ENCODE assay signal across 7 mouse cellular contexts in the genomic region with DNA sequence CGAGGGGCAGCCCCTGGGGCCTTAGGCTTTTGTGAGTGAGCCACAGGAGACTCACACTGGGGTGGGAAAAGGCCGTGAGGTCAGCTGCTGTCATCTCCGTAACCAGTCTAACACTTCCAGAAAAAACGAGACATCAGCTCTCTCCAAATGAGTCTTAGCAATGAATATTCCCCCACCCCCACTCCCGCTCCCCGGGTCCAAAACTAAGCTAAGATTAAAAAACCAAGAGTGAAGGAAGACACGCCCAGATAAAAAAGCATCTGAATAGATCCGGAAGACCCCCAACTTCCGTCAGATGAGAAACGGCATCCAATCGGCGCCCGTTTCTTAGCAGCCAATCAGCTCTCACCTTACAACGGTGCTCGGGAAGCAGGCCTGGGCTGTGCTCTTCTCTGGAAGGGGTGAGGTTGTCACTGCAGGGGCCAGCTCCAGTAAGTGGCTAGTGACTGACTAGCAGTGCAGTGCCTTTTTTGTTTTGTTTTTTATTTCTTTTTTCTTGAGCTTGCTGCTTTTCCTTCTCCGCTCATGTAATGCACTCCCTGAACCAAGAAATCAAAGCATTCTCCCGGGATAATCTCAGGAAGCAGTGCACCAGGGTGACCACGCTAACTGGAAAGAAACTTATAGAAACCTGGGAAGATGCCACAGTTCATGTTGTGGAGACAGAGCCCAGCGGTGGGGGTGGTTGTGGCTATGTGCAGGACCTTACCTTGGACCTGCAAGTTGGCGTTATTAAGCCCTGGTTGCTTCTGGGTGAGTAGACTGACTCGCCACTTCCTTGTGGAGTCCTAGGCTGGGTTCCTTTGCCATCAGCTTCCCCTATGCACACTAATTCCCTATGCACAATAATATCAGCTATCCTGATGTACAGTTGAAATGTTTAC. TPM values are rescaled to one million over a fixed set of nuclear protein-coding genes. Genes with fewer than 3 reads are reported as not detected.
DNase-seq lines count a peak whose midpoint lies in the region; ATAC-seq lines count a peak whose summit lies in the region.

A gene (plus strand): TSS at position 192 of the 884 bp plus-strand sequence.
A gene (plus strand): TSS at position 383 of the 884 bp plus-strand sequence.

- peak within 1 kb of the TSS; percentile 70 for H3K4me3 ChIP-seq in embryonic facial prominence, embryonic 10.5 days
- H3K4me3 ChIP-seq in limb, embryonic 11.5 days (ENCODE audit: low read depth, low read length), result peak within 1 kb of the TSS; percentile 46
- peak within 1 kb of the TSS; percentile 51 for H3K4me3 ChIP-seq in midbrain, embryonic 14.5 days (replicated peaks; ENCODE audit: low read depth, low read length)

- DNase-seq in adrenal gland, postnatal 10 days, result peak; percentile 97
- peak; percentile 90 for DNase-seq in embryonic facial prominence, embryonic 10.5 days (ENCODE audit: low spot score)
- peak; percentile 100 for DNase-seq in heart, adult 11 months
- peak; percentile 98 for DNase-seq in kidney, adult 18-20 months
- peak; percentile 92 for DNase-seq in limb, embryonic 11.5 days (ENCODE audit: low spot score)
- DNase-seq in midbrain, embryonic 14.5 days, result peak; percentile 96
- DNase-seq in spleen, adult 18-20 months, result peak; percentile 83 to 91

- H3K9ac ChIP-seq in limb, embryonic 11.5 days (ENCODE audit: low read length), result peak within 1 kb of the TSS; percentile 65
- peak within 1 kb of the TSS; percentile 60 for H3K9ac ChIP-seq in midbrain, embryonic 14.5 days (replicated peaks; ENCODE audit: low read length)

- peak within 1 kb of the TSS; percentile 66 for H3K4me2 ChIP-seq in limb, embryonic 11.5 days (ENCODE audit: low read depth, severe bottlenecking)
- H3K4me2 ChIP-seq in midbrain, embryonic 14.5 days (ENCODE audit: low read length), result peak within 1 kb of the TSS; percentile 69

- WGBS in embryonic facial prominence, embryonic 10.5 days, result 3% methylated on average over 21 of the region's 21 CpGs
- 3% methylated on average over 21 of the region's 21 CpGs for WGBS in limb, embryonic 11.5 days
- WGBS in midbrain, embryonic 14.5 days, result 2% methylated on average over 21 of the region's 21 CpGs

- no peaks in the 10 kb centered on the region for H3K27me3 ChIP-seq in embryonic facial prominence, embryonic 10.5 days (replicated peaks; ENCODE audit: low read depth, poor library complexity, severe bottlenecking)
- H3K27me3 ChIP-seq in limb, embryonic 11.5 days (ENCODE audit: control insufficient read depth, insufficient read depth, low read length), result no peaks in the 10 kb centered on the region
- H3K27me3 ChIP-seq in midbrain, embryonic 14.5 days (ENCODE audit: control insufficient read depth, insufficient read depth, low read length), result no peaks in the 10 kb centered on the region

- H3K9me3 ChIP-seq in embryonic facial prominence, embryonic 10.5 days, result no peaks in the 10 kb centered on the region
- no peaks in the 10 kb centered on the region for H3K9me3 ChIP-seq in limb, embryonic 11.5 days (ENCODE audit: control insufficient read depth, low read length)
- H3K9me3 ChIP-seq in midbrain, embryonic 14.5 days (ENCODE audit: control insufficient read depth, low read length), result no peaks in the 10 kb centered on the region

- peak; percentile 98 for ATAC-seq in limb, embryonic 11.5 days (ENCODE audit: insufficient number of reproducible peaks, low FRiP score, low TSS enrichment, low read depth)
- ATAC-seq in midbrain, embryonic 14.5 days (ENCODE audit: low FRiP score, low TSS enrichment), result peak; percentile 99

- peak within 1 kb of the TSS; percentile 80 for H3K27ac ChIP-seq in embryonic facial prominence, embryonic 10.5 days (replicated peaks)
- H3K27ac ChIP-seq in limb, embryonic 11.5 days (replicated peaks; ENCODE audit: low read depth, low read length), result no peak within 1 kb of the TSS
- peak within 1 kb of the TSS; percentile 81 for H3K27ac ChIP-seq in midbrain, embryonic 14.5 days (replicated peaks; ENCODE audit: low read depth, low read length)

- H3K36me3 ChIP-seq in embryonic facial prominence, embryonic 10.5 days (replicated peaks), result no peaks in the 10 kb centered on the region
- H3K36me3 ChIP-seq in limb, embryonic 11.5 days (ENCODE audit: control insufficient read depth, insufficient read depth, low read length), result no peaks in the 10 kb centered on the region
- no peaks in the 10 kb centered on the region for H3K36me3 ChIP-seq in midbrain, embryonic 14.5 days (ENCODE audit: control insufficient read depth, insufficient read depth, low read length)

- peaks cover 14% of the 10 kb centered on the region for H3K4me1 ChIP-seq in embryonic facial prominence, embryonic 10.5 days
- H3K4me1 ChIP-seq in limb, embryonic 11.5 days (ENCODE audit: control insufficient read depth, insufficient read depth, low read length), result no peaks in the 10 kb centered on the region
- peaks cover 11% of the 10 kb centered on the region for H3K4me1 ChIP-seq in midbrain, embryonic 14.5 days (ENCODE audit: control insufficient read depth, insufficient read depth, low read length)

RNA-seq across cellular contexts. Expression of the first gene that starts in this region (rescaled TPM):
- total RNA-seq in adrenal gland, postnatal 10 days (2021), result 10 to 100 TPM in 1 of 2 experiments, 1 to 10 TPM in 1; 9.0 to 13.3 TPM
- polyA plus RNA-seq in embryonic facial prominence, embryonic 10.5 days (2016; fragmentation: Nextera tagmentation; extraction: Ambion mirVana), result 16.0 and 16.8 TPM in 2 replicates
- polyA plus RNA-seq in limb, embryonic 11.5 days (2014; fragmentation: Nextera tagmentation; extraction: Ambion mirVana), result 15.9 and 19.6 TPM in 2 replicates
- 17.5 and 20.0 TPM in 2 replicates for polyA plus RNA-seq in midbrain, embryonic 14.5 days (2014; fragmentation: Nextera tagmentation; extraction: Ambion mirVana)

RNA-seq across cellular contexts. Expression of the second gene that starts in this region (rescaled TPM):
- total RNA-seq in adrenal gland, postnatal 10 days (2021), result 10 to 100 TPM; 14.6 to 18.6 TPM
- 64.1 and 68.1 TPM in 2 replicates for polyA plus RNA-seq in embryonic facial prominence, embryonic 10.5 days (2016; fragmentation: Nextera tagmentation; extraction: Ambion mirVana)
- polyA plus RNA-seq in limb, embryonic 11.5 days (2014; fragmentation: Nextera tagmentation; extraction: Ambion mirVana), result 66.4 and 68.0 TPM in 2 replicates
- polyA plus RNA-seq in midbrain, embryonic 14.5 days (2014; fragmentation: Nextera tagmentation; extraction: Ambion mirVana), result 60.2 and 61.6 TPM in 2 replicates
